Mouse (Mus musculus) embryonic fibroblast, embryonic 13.5 days (primary cell): Measurements from ENCODE around the gene Psmg1.

Experiments
- CTCF ChIP-seq: IDR thresholded peaks from 2 replicates; pipeline ENCODE4 v1.5.1; 2011; ENCODE audit warnings: mild to moderate bottlenecking, control low read depth, low read length, moderate library complexity, borderline replicate concordance; ENCODE audit not compliant: insufficient read depth
- POLR2A ChIP-seq: IDR thresholded peaks from 2 replicates; pipeline ENCODE4 v1.6.1; 2011; ENCODE audit warnings: low read depth, mild to moderate bottlenecking, control low read depth, low read length, moderate library complexity

DNA sequence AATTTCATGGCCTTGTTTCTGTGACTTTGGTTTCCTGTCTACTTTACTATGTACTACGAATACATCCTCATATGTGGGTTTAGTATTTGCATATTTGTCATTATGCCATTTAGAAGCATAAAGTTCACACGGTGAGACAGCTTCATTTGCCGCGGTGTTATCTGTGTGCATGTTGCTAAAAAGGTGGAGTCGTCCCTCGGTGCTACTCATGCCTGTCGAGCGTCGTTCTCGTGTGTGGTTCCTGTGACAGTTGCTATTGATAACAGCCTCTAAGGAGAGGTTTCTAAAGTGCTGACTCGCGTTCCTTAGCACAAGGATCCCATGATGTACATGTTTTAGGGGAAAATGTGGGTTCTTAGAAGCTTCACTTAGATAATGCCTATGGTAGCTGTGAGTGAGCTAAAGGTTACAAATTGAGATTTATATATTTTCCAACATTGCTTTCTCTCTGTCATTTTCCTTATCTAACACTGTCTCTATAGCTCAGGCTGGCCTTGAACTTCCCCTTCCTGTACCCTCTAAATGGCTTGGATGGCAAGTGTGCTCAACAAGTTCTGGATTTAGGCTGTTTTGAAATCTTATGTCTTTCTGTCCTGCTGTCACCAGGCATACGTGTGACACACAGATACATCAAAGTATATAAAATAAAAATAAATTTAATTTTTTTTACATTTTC lies 41.7 kb upstream of the Psmg1 start:
- TF ChIP-seq CTCF (no peak), POLR2A (no peak)
